10 mouse cellular contexts compared by ENCODE assay signal in genomic region chr9:119973869-119974520, GRCm38 (mm10). TPM values are rescaled to one million over a fixed set of nuclear protein-coding genes. Genes with fewer than 3 reads are reported as not detected.
DNase-seq lines count a peak whose midpoint lies in the region; ATAC-seq and TF ChIP-seq lines count a peak whose summit lies in the region.
"Had no signal": no experiment of that assay in that cellular context is flagged by ENCODE, and none has a peak within 500 bp of the region (broad histone marks: within the 10 kb centered on the region; RNA-seq: fewer than 3 reads in every experiment).

No protein-coding gene starts in this region.

- TF ChIP-seq EP300 in heart, adult 2 months (IDR thresholded peaks at IDR 0.05; ENCODE audit: insufficient read depth, low read depth, low read length), result no peak

- H3K36me3 ChIP-seq in heart, adult 2 months (ENCODE audit: control insufficient read depth, insufficient read depth, low read length), result peaks cover 4% of the 10 kb centered on the region
- H3K36me3 ChIP-seq in midbrain, embryonic 11.5 days (ENCODE audit: control insufficient read depth, insufficient read depth, low read length), result peaks cover 3% of the 10 kb centered on the region; the same call in 1 of the 2 replicates
- H3K36me3 ChIP-seq in midbrain, embryonic 16.5 days (ENCODE audit: control insufficient read depth, insufficient read depth, low read length), result no peaks in the 10 kb centered on the region

- TF ChIP-seq POLR2A in heart, adult 2 months (IDR thresholded peaks at IDR 0.05; ENCODE audit: insufficient read depth, low read depth, low read length), result no peak

- TF ChIP-seq CTCF in heart, adult 2 months (IDR thresholded peaks at IDR 0.05), result peak; percentile 66

- intact Hi-C loops in heart, adult 2 months (cut with DNase I), result no loop called here
- intact Hi-C loops in heart, postnatal 14 days (cut with DNase I), result no loop called here
- intact Hi-C loops in gastrocnemius, postnatal 14 days (cut with DNase I; ENCODE audit: low total_unique reads), result no loop called here

- no peak overlapping the region for H3K9ac ChIP-seq in heart, adult 2 months (ENCODE audit: low read depth, low read length)
- no peak overlapping the region for H3K9ac ChIP-seq in midbrain, embryonic 11.5 days (ENCODE audit: low read length)
- H3K9ac ChIP-seq in midbrain, embryonic 16.5 days (ENCODE audit: low read depth, low read length), result no peak overlapping the region
- H3K9ac ChIP-seq: hindbrain, embryonic 12.5 days had no signal

- H3K27me3 ChIP-seq in heart, adult 2 months (ENCODE audit: control insufficient read depth, insufficient read depth, low read length), result no peaks in the 10 kb centered on the region
- H3K27me3 ChIP-seq in midbrain, embryonic 11.5 days (ENCODE audit: control insufficient read depth, insufficient read depth, low read length), result no peaks in the 10 kb centered on the region
- H3K27me3 ChIP-seq in midbrain, embryonic 16.5 days (ENCODE audit: control insufficient read depth, insufficient read depth, low read depth, low read length), result no peaks in the 10 kb centered on the region

- WGBS in heart, adult 2 months, result 92% methylated on average over 27 of the region's 27 CpGs
- WGBS in midbrain, embryonic 11.5 days, result 92% methylated on average over 27 of the region's 27 CpGs
- 92% methylated on average over 27 of the region's 27 CpGs for WGBS in midbrain, embryonic 16.5 days

- H3K4me1 ChIP-seq in heart, adult 2 months (ENCODE audit: control insufficient read depth, insufficient read depth, low read length), result peaks cover 30% of the 10 kb centered on the region
- H3K4me1 ChIP-seq in midbrain, embryonic 11.5 days (ENCODE audit: control insufficient read depth, insufficient read depth, low read length), result no peaks in the 10 kb centered on the region
- peaks cover 9% of the 10 kb centered on the region for H3K4me1 ChIP-seq in midbrain, embryonic 16.5 days (ENCODE audit: control insufficient read depth, insufficient read depth, low read length)

- no peak overlapping the region for H3K4me3 ChIP-seq in heart, adult 2 months
- H3K4me3 ChIP-seq in midbrain, embryonic 11.5 days (ENCODE audit: low read depth, low read length), result no peak overlapping the region
- no peak overlapping the region for H3K4me3 ChIP-seq in midbrain, embryonic 16.5 days (ENCODE audit: low read depth, low read length)
- H3K4me3 ChIP-seq: hindbrain, embryonic 12.5 days; midbrain, embryonic 10.5 days had no signal

- H3K9me3 ChIP-seq in midbrain, embryonic 11.5 days (ENCODE audit: control insufficient read depth, low read length), result no peaks in the 10 kb centered on the region
- no peaks in the 10 kb centered on the region for H3K9me3 ChIP-seq in midbrain, embryonic 16.5 days (replicated peaks; ENCODE audit: control insufficient read depth, low read length, poor library complexity, severe bottlenecking)
- H3K9me3 ChIP-seq: hindbrain, embryonic 12.5 days; midbrain, embryonic 10.5 days had no signal

- H3K27ac ChIP-seq in heart, adult 2 months, result no peak overlapping the region
- H3K27ac ChIP-seq in midbrain, embryonic 11.5 days (ENCODE audit: low read depth, low read length), result no peak overlapping the region
- H3K27ac ChIP-seq in midbrain, embryonic 16.5 days (ENCODE audit: low read length), result no peak overlapping the region
- H3K27ac ChIP-seq: hindbrain, embryonic 12.5 days; midbrain, embryonic 10.5 days had no signal

- DNase-seq in heart, adult 2 months, result no peak
- DNase-seq in heart, postnatal 14 days, result no peak
- peak; percentile 88 for DNase-seq in midbrain, embryonic 11.5 days (ENCODE audit: low spot score, missing footprints)
- DNase-seq in cerebellum, adult 9-11 months, result peak; percentile 56
- DNase-seq in thymus, postnatal 4 days, result peak; percentile 79
- no peak for DNase-seq in gastrocnemius, postnatal 14 days

- no peak for ATAC-seq in midbrain, embryonic 11.5 days (ENCODE audit: low FRiP score)
- no peak for ATAC-seq in midbrain, embryonic 16.5 days
- no peak for ATAC-seq in frontal cortex, adult (ENCODE audit: low TSS enrichment)

- H3K79me2 ChIP-seq in heart, adult 2 months (replicated peaks; ENCODE audit: control insufficient read depth, insufficient read depth, low read length), result no peaks in the 10 kb centered on the region

- no peak overlapping the region for H3K4me2 ChIP-seq in midbrain, embryonic 11.5 days
- H3K4me2 ChIP-seq in midbrain, embryonic 16.5 days (ENCODE audit: low read length), result no peak overlapping the region
- H3K4me2 ChIP-seq: hindbrain, embryonic 12.5 days had no signal

RNA-seq across cellular contexts. Expression of gene Csrnp1, which starts 10.5 kb away (rescaled TPM):
- total RNA-seq in heart, adult 2 months (2021), result 10 to 100 TPM; 21.1 to 21.6 TPM
- 23.6 and 28.7 TPM in 2 replicates for polyA plus RNA-seq in heart, adult 2 months (2012; rRNA removed)
- 10 to 100 TPM; 15.8 to 21.4 TPM for total RNA-seq in heart, postnatal 14 days (2021)
- 0.34 and 0.67 TPM in 2 replicates for polyA plus RNA-seq in midbrain, embryonic 11.5 days (2014; fragmentation: Nextera tagmentation; extraction: Ambion mirVana)
- 0.75 and 1.0 TPM in 2 replicates for polyA plus RNA-seq in midbrain, embryonic 16.5 days (2015; fragmentation: Nextera tagmentation; extraction: Ambion mirVana)
- 1 to 10 TPM; 1.9 to 2.5 TPM for total RNA-seq in gastrocnemius, postnatal 14 days (2021)

RNA-seq across cellular contexts. Expression of gene Ttc21a, which starts 36.6 kb away (rescaled TPM):
- not detected for total RNA-seq in heart, adult 2 months (2021)
- 0.70 TPM in 1 of 2 replicates, not detected in the other for polyA plus RNA-seq in heart, adult 2 months (2012; rRNA removed)
- total RNA-seq in heart, postnatal 14 days (2021), result under 1 TPM in 1 of 2 experiments, not detected in 1; 0.26 TPM
- polyA plus RNA-seq in midbrain, embryonic 11.5 days (2014; fragmentation: Nextera tagmentation; extraction: Ambion mirVana), result 0.10 and 0.20 TPM in 2 replicates
- polyA plus RNA-seq in midbrain, embryonic 16.5 days (2015; fragmentation: Nextera tagmentation; extraction: Ambion mirVana), result 1.0 and 1.3 TPM in 2 replicates
- not detected for total RNA-seq in gastrocnemius, postnatal 14 days (2021)

RNA-seq across cellular contexts. Expression of gene Gorasp1, which starts 36.6 kb away (rescaled TPM):
- 10 to 100 TPM; 32.2 to 35.9 TPM for total RNA-seq in heart, adult 2 months (2021)
- 16.8 and 25.0 TPM in 2 replicates for polyA plus RNA-seq in heart, adult 2 months (2012; rRNA removed)
- total RNA-seq in heart, postnatal 14 days (2021), result 10 to 100 TPM; 21.4 to 22.8 TPM
- 16.4 and 18.4 TPM in 2 replicates for polyA plus RNA-seq in midbrain, embryonic 11.5 days (2014; fragmentation: Nextera tagmentation; extraction: Ambion mirVana)
- 27.3 and 29.2 TPM in 2 replicates for polyA plus RNA-seq in midbrain, embryonic 16.5 days (2015; fragmentation: Nextera tagmentation; extraction: Ambion mirVana)
- total RNA-seq in gastrocnemius, postnatal 14 days (2021), result 10 to 100 TPM; 16.9 to 17.7 TPM

RNA-seq across cellular contexts. Expression of gene Xirp1, which starts 49.4 kb away (rescaled TPM):
- 100 to 1,000 TPM; 118 to 133 TPM for total RNA-seq in heart, adult 2 months (2021)
- polyA plus RNA-seq in heart, adult 2 months (2012; rRNA removed), result 55.5 and 72.8 TPM in 2 replicates
- total RNA-seq in heart, postnatal 14 days (2021), result 100 to 1,000 TPM; 105 to 114 TPM
- not detected in 2 replicates for polyA plus RNA-seq in midbrain, embryonic 11.5 days (2014; fragmentation: Nextera tagmentation; extraction: Ambion mirVana)
- not detected in 2 replicates for polyA plus RNA-seq in midbrain, embryonic 16.5 days (2015; fragmentation: Nextera tagmentation; extraction: Ambion mirVana)
- 100 to 1,000 TPM in 1 of 2 experiments, 10 to 100 TPM in 1; 47.9 to 100 TPM for total RNA-seq in gastrocnemius, postnatal 14 days (2021)
- polyA plus RNA-seq: midbrain, embryonic 10.5 days had no signal

Comparison
In these comparisons a context has a peak if more than half of its experiments do, and no peak if none do; other contexts are left out.
1. DNase-seq: peak in midbrain, embryonic 11.5 days (single experiment), cerebellum, adult 9-11 months (single experiment) and thymus, postnatal 4 days (single experiment); none in heart, adult 2 months (0 of 2), heart, postnatal 14 days (0 of 2) and gastrocnemius, postnatal 14 days (single experiment).
2. RNA of gene Csrnp1, which starts 10.5 kb away (total RNA-seq): 21.1 to 21.6 TPM in heart, adult 2 months and 15.8 to 21.4 TPM in heart, postnatal 14 days; 1.9 to 2.5 TPM in gastrocnemius, postnatal 14 days; every median in the first group is over 4 times any median in the second.